Comparison of ENCODE assay signal across 1 mouse cellular context in the genomic region with DNA sequence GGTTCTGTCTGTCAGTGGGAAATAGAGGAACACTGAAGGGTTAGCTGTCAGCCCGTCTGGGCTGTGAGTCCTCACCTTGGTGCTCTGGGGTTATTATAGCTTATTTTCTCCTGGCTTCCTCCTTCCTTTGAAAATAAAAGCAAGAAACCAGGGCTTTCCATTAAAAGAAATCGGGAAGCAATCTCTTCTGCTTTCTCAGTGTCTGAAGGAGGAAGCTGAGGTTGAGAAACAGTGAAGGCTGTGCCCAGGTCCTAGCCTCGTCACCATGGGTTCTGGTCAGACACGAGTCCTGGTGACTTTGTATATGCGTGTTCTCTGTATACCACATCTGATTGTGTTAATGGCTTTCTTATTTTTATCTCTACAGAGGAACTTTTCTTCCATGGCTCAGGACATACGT.
TF ChIP-seq lines count a peak whose summit lies in the region.

No protein-coding gene starts in this region.

TF ChIP-seq in MEL, 35 proteins besides CTCF, POLR2A, EP300 and RAD21:
- TF ChIP-seq RCOR1 (IDR thresholded peaks at IDR 0.05; ENCODE audit: low read depth, low read length) (peak; percentile 58; the same call in 1 of the 2 replicates), POLR2AphosphoS2 (IDR thresholded peaks at IDR 0.05; ENCODE audit: low read length) (no peak)
